Mouse (Mus musculus) limb, embryonic 13.5 days (tissue): Measurements from ENCODE around the gene Boc. TPM values are rescaled to one million over a fixed set of nuclear protein-coding genes. Genes with fewer than 3 reads are reported as not detected.

ENCODE experiments used
- ATAC-seq: fragments of 200-750 bp; cut with Nextera tagmentation; 2 replicates; pipeline ENCODE4 v1.8.0; 2017; ENCODE audit warnings: low read depth, moderate number of reproducible peaks, moderate TSS enrichment; ENCODE audit not compliant: low FRiP score
- H3K27ac ChIP-seq: fragments of 300-500 bp; sonication (generic); 2 replicates; pipeline ENCODE4 v1.5.1; 2015; ENCODE audit warnings: inconsistent platforms, mild to moderate bottlenecking, moderate library complexity
- H3K27me3 ChIP-seq: fragments of 300-500 bp; sonication (generic); 2 replicates; pipeline ENCODE4 v1.6.1; 2015; ENCODE audit warnings: mild to moderate bottlenecking, inconsistent platforms
- H3K36me3 ChIP-seq: fragments of 300-500 bp; sonication (generic); 2 replicates; pipeline ENCODE4 v1.6.1; 2015; ENCODE audit warnings: inconsistent platforms, mild to moderate bottlenecking, moderate library complexity
- H3K4me1 ChIP-seq: fragments of 300-500 bp; sonication (generic); 2 replicates; pipeline ENCODE4 v1.6.1; 2015; ENCODE audit warnings: inconsistent platforms
- H3K4me2 ChIP-seq: fragments of 300-500 bp; sonication (generic); replicated peaks from 2 replicates; pipeline ENCODE4 v1.6.1; 2015; ENCODE audit warnings: inconsistent platforms, mild to moderate bottlenecking, moderate library complexity
- H3K4me3 ChIP-seq: fragments of 300-500 bp; sonication (generic); 2 replicates; pipeline ENCODE4 v1.5.1; 2015; ENCODE audit warnings: moderate library complexity, mild to moderate bottlenecking, inconsistent platforms
- H3K9ac ChIP-seq: fragments of 300-500 bp; sonication (generic); 2 replicates; pipeline ENCODE4 v1.6.1; 2015; ENCODE audit warnings: mild to moderate bottlenecking, inconsistent platforms
- H3K9me3 ChIP-seq: fragments of 300-500 bp; sonication (generic); 2 replicates; pipeline ENCODE4 v1.6.1; 2016; ENCODE audit warnings: inconsistent platforms
- WGBS: fragments of 180-500 bp; shearing (Covaris S2); methylation state at CpG from one replicate; pipeline ENCODE4 v1.1.7; 2015; 5-methylcytosine and 5-hydroxymethylcytosine counted together
- polyA plus RNA-seq: library from polyadenylated mRNA; unstranded; fragments of >200 nt; fragmentation: Nextera tagmentation; extraction: Ambion mirVana; gene quantifications from 2 replicates; pipeline ENCODE4 v1.2.1, GENCODE M21; 2015

The Boc gene
- polyA plus RNA-seq, 1 experiment from 2014 or later, result 63.5 TPM

GRCm38 (mm10) chr16:44538401-44539395, 20.0 kb downstream of the Boc start:
- peak; percentile 29; the same call in 1 of the 2 replicates for ATAC-seq
- Histone ChIP-seq H3K4me3 (no peak overlapping the region), H3K36me3 (peaks cover 14% of the 10 kb centered on the region; the same call in 1 of the 2 replicates), H3K4me1 (peaks cover 92% of the 10 kb centered on the region), H3K9ac (peak overlapping the region; percentile 25; the same call in 1 of the 2 replicates), H3K27ac (no peak overlapping the region), H3K27me3 (no peaks in the 10 kb centered on the region), H3K4me2 (peak overlapping the region; percentile 31; the same call in 1 of the 2 replicates), H3K9me3 (no peaks in the 10 kb centered on the region)
- WGBS, result 50% methylated on average over 16 of the region's 16 CpGs

GRCm38 (mm10) chr16:44534122-44534521, 24.6 kb downstream of the Boc start:
- peaks cover 4% of the 10 kb centered on the region; the same call in 1 of the 2 replicates for H3K9me3 ChIP-seq
- WGBS, result 30% methylated on average over 7 of the region's 7 CpGs
- ATAC-seq, result no peak
- no peaks in the 10 kb centered on the region for H3K27me3 ChIP-seq
- no peak overlapping the region for H3K27ac ChIP-seq
- H3K4me3 ChIP-seq, result no peak overlapping the region
- peaks cover 90% of the 10 kb centered on the region for H3K4me1 ChIP-seq
- no peak overlapping the region for H3K4me2 ChIP-seq
- peaks cover 38% of the 10 kb centered on the region for H3K36me3 ChIP-seq
- no peak overlapping the region for H3K9ac ChIP-seq

GRCm38 (mm10) chr16:44533522-44533921, 25.2 kb downstream of the Boc start:
- H3K4me1 ChIP-seq, result peaks cover 88% of the 10 kb centered on the region
- H3K27me3 ChIP-seq, result no peaks in the 10 kb centered on the region
- H3K4me2 ChIP-seq, result no peak overlapping the region
- H3K36me3 ChIP-seq, result peaks cover 41% of the 10 kb centered on the region
- no peak overlapping the region for H3K9ac ChIP-seq
- no peak overlapping the region; the same call in 1 of the 2 replicates for H3K27ac ChIP-seq
- peaks cover 4% of the 10 kb centered on the region; the same call in 1 of the 2 replicates for H3K9me3 ChIP-seq
- ATAC-seq, result no peak
- 58% methylated on average over 8 of the region's 8 CpGs for WGBS
- H3K4me3 ChIP-seq, result no peak overlapping the region

GRCm38 (mm10) chr16:44532851-44533250, 25.8 kb downstream of the Boc start:
- 61% methylated on average over 16 of the region's 16 CpGs for WGBS
- no peak overlapping the region for H3K9ac ChIP-seq
- peaks cover 4% of the 10 kb centered on the region; the same call in 1 of the 2 replicates for H3K9me3 ChIP-seq
- no peak overlapping the region for H3K4me2 ChIP-seq
- H3K27me3 ChIP-seq, result no peaks in the 10 kb centered on the region
- peaks cover 88% of the 10 kb centered on the region for H3K4me1 ChIP-seq
- H3K27ac ChIP-seq, result no peak overlapping the region
- no peak for ATAC-seq
- H3K4me3 ChIP-seq, result no peak overlapping the region
- peaks cover 41% of the 10 kb centered on the region for H3K36me3 ChIP-seq

GRCm38 (mm10) chr16:44531239-44531797, 27.4 kb downstream of the Boc start:
- Histone ChIP-seq H3K9me3 (peaks cover 4% of the 10 kb centered on the region; the same call in 1 of the 2 replicates), H3K4me1 (peaks cover 91% of the 10 kb centered on the region), H3K27ac (peak overlapping the region; percentile 70; the same call in 1 of the 2 replicates), H3K4me2 (peak overlapping the region; percentile 52), H3K4me3 (peak overlapping the region; percentile 11; the same call in 1 of the 2 replicates), H3K9ac (no peak overlapping the region), H3K36me3 (peaks cover 39% of the 10 kb centered on the region), H3K27me3 (no peaks in the 10 kb centered on the region)
- ATAC-seq, result 0 out of 2 replicates have a peak, but pooled peaks have one; percentile 25
- WGBS, result 39% methylated on average over 12 of the region's 12 CpGs

- H3K36me3 ChIP-seq, result peaks cover 34% of the 10 kb centered on the region
- peak overlapping the region; percentile 70 for H3K27ac ChIP-seq
- peaks cover 4% of the 10 kb centered on the region; the same call in 1 of the 2 replicates for H3K9me3 ChIP-seq
- H3K9ac ChIP-seq, result peak overlapping the region; percentile 51; the same call in 1 of the 2 replicates
- H3K4me1 ChIP-seq, result peaks cover 91% of the 10 kb centered on the region
- H3K27me3 ChIP-seq, result no peaks in the 10 kb centered on the region
- WGBS, result 5% methylated on average over 7 of the region's 7 CpGs
- peak; percentile 71 for ATAC-seq
- H3K4me3 ChIP-seq, result peak overlapping the region; percentile 11; the same call in 1 of the 2 replicates
- peak overlapping the region; percentile 52 for H3K4me2 ChIP-seq
Observed at GRCm38 (mm10) chr16:44530829-44531228, 27.9 kb downstream of the Boc start.

GRCm38 (mm10) chr16:44530191-44530590, 28.5 kb downstream of the Boc start:
- H3K9me3 ChIP-seq, result peaks cover 4% of the 10 kb centered on the region; the same call in 1 of the 2 replicates
- ATAC-seq, result no peak
- no peak overlapping the region for H3K4me3 ChIP-seq
- peak overlapping the region; percentile 70; the same call in 1 of the 2 replicates for H3K27ac ChIP-seq
- 31% methylated on average over 9 of the region's 9 CpGs for WGBS
- no peak overlapping the region for H3K9ac ChIP-seq
- peak overlapping the region; percentile 52 for H3K4me2 ChIP-seq
- peaks cover 88% of the 10 kb centered on the region for H3K4me1 ChIP-seq
- H3K36me3 ChIP-seq, result peaks cover 34% of the 10 kb centered on the region
- H3K27me3 ChIP-seq, result no peaks in the 10 kb centered on the region

- Histone ChIP-seq H3K9ac (no peak overlapping the region), H3K4me2 (no peak overlapping the region), H3K36me3 (peaks cover 32% of the 10 kb centered on the region), H3K9me3 (peaks cover 4% of the 10 kb centered on the region; the same call in 1 of the 2 replicates), H3K27ac (no peak overlapping the region), H3K27me3 (no peaks in the 10 kb centered on the region), H3K4me3 (no peak overlapping the region), H3K4me1 (peaks cover 88% of the 10 kb centered on the region)
- 66% methylated on average over 8 of the region's 8 CpGs for WGBS
- no peak for ATAC-seq
Observed at GRCm38 (mm10) chr16:44529691-44530090, 29.0 kb downstream of the Boc start.

GRCm38 (mm10) chr16:44528955-44529354, 29.7 kb downstream of the Boc start:
- H3K27ac ChIP-seq, result no peak overlapping the region
- H3K9ac ChIP-seq, result no peak overlapping the region
- WGBS, result 90% methylated on average over 7 of the region's 7 CpGs
- peaks cover 86% of the 10 kb centered on the region for H3K4me1 ChIP-seq
- peaks cover 27% of the 10 kb centered on the region for H3K36me3 ChIP-seq
- peaks cover 4% of the 10 kb centered on the region; the same call in 1 of the 2 replicates for H3K9me3 ChIP-seq
- no peak overlapping the region for H3K4me3 ChIP-seq
- H3K27me3 ChIP-seq, result no peaks in the 10 kb centered on the region
- no peak for ATAC-seq
- no peak overlapping the region for H3K4me2 ChIP-seq

GRCm38 (mm10) chr16:44527218-44527905, 31.3 kb downstream of the Boc start:
- Histone ChIP-seq H3K4me3 (no peak overlapping the region), H3K36me3 (peaks cover 15% of the 10 kb centered on the region), H3K4me1 (peaks cover 78% of the 10 kb centered on the region), H3K9ac (no peak overlapping the region), H3K27ac (peak overlapping the region; percentile 76; the same call in 1 of the 2 replicates), H3K27me3 (no peaks in the 10 kb centered on the region), H3K9me3 (peaks cover 3% of the 10 kb centered on the region; the same call in 1 of the 2 replicates), H3K4me2 (peak overlapping the region; percentile 12; the same call in 1 of the 2 replicates)
- no peak for ATAC-seq
- WGBS, result 49% methylated on average over 11 of the region's 11 CpGs

- Histone ChIP-seq H3K4me3 (no peak overlapping the region), H3K4me2 (peak overlapping the region; percentile 24; the same call in 1 of the 2 replicates), H3K36me3 (peaks cover 11% of the 10 kb centered on the region), H3K4me1 (peaks cover 74% of the 10 kb centered on the region), H3K27me3 (no peaks in the 10 kb centered on the region), H3K27ac (peak overlapping the region; percentile 71), H3K9me3 (no peaks in the 10 kb centered on the region), H3K9ac (no peak overlapping the region)
- no peak; the same call in 1 of the 2 replicates for ATAC-seq
- WGBS, result 43% methylated on average over 12 of the region's 12 CpGs
Observed at GRCm38 (mm10) chr16:44526689-44527088, 32.0 kb downstream of the Boc start.
